Mouse (Mus musculus) bone marrow macrophage, adult 2 months (primary cell): Measurements from ENCODE around the gene Calu.

ENCODE experiments used
- CTCF ChIP-seq: IDR thresholded peaks from 2 replicates; pipeline ENCODE4 v1.5.1; 2012; ENCODE audit warnings: low read depth, mild to moderate bottlenecking, low read length, moderate library complexity
- POLR2A ChIP-seq: IDR thresholded peaks from 2 replicates; pipeline ENCODE4 v1.6.1; 2012; ENCODE audit warnings: mild to moderate bottlenecking, low read depth, low read length, borderline replicate concordance

DNA sequence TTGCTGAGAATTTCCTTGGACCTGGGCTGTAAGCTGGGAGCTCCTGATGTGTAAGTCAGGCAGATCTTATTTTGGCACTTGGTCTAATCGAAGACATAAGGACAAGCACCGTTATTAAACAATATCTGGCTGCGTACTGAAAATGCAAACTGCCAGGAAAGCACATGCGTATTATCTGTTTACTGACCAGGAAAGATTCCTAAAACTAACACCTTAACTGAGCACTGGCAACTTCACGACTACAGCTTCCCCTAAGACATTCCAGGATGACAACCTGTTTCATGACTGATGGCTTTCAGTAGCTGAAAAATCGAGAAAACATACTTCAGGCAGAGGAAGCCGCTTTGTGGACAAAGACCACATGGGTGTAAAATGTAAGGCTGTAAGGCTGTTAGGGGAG, 680 bp upstream of the Calu start:
- no peak for TF ChIP-seq CTCF
- no peak for TF ChIP-seq POLR2A
